Mouse (Mus musculus): ENCODE results near the gene Homer2.

Homer2 gene

GRCm38 (mm10) chr7:81592686-81593085 is 114.6 kb downstream of the Homer2 start:
- DNase-seq (ENCODE audit: low read depth, low spot score): no peak

DNA sequence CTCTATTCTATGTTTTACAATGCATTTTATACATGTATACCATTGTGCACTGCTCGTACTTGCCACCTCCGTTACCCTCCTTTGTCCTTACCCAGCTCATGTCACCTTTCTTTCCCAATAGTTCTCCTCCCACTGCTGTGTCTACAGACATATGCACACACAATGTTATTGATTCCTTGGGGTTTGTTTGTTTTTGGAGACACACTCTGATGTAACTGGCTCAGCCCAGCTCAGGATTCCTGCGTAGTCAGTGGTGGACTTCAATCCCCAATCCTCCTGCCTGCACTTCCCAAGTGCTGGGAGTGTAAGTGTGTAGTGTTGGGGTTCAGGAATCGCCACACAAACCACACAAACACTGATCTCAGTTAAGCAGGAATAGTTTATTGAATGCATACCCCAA is 120.1 kb downstream of the Homer2 start:
- no peak for DNase-seq (ENCODE audit: low read depth, low spot score)

DNA sequence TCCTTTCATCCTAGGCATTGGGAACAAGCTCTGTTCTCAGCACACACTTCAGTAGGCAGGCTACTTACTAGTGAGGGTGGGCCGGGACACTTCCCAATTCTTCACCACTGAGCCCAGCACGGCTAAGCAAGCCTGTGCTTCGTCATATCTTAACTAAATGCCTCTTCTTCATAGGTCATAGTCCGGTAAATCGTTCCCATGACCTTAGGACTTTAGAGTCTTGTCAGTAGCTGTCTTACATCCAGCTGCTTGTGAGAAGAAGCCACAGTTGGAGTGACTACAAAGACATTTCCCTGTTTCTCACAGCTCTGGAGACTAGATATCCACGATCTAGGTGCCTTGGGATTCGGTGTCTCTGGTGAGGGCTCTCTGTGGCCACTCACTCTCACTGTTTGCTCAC is 122.0 kb downstream of the Homer2 start:
- DNase-seq (ENCODE audit: low read depth, low spot score): no peak

DNA sequence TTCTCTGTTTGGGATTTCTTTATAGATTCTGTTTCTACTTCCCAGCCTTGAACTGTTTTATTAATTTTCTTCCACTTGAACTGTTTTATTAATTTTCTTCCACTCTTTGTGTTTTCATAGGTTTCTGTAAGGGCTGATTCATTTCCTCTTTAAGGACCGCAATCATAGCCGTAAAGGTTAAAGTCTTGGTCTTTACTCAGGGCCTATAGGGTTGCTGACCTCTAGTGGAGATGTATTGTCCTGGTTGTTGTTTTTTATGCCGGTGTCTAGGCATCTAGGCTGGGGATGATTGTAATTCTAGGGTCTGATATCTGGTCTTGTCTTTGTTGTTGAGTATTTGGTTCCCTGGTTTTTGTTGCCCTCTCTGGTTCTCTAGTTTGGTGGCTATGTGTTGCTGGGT is 123.8 kb downstream of the Homer2 start:
- DNase-seq (ENCODE audit: low read depth, low spot score): no peak

DNA sequence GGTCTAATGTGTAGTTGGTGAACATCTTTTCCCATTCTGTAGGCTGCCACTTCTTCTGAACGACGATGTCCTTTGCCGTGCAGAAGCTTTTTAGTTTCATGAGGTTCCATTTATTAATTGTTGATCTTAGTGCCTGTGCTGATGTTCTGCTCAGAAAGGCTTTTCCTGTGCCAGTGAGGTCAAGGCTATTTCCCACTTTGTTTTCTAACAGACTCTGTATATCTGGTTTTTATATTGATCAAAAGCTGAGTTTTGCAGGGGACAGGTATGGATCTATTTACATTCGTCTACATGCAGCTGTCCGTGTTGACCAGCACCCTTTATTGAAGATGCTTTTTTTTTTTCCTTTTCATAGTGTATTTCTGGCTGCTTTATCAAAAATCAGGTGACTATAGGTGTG is 128.0 kb downstream of the Homer2 start:
- DNase-seq (ENCODE audit: low read depth, low spot score): no peak

DNA sequence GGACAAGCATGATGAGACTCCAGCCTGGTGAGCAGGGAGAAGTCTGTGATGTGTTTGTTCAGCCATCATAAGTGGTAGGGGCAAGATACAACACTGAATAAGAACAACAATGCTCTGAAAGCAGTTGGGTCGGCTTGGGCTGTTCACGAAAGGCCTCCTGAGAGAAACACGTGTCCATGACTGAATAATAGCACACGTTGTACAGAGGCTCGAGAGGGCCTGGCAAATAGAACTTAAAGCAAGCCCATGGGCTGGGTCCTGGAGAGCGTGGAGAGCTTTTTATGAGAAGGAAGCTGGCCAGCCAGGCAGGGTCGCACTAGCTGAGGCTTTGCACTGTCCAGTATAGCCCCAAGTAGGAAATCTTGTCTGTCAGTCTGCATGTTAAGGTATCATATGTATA is 128.9 kb downstream of the Homer2 start:
- no peak for DNase-seq (ENCODE audit: low read depth, low spot score)

- no peak for DNase-seq (ENCODE audit: low read depth, low spot score)
Measured at GRCm38 (mm10) chr7:81577872-81578271, 129.5 kb downstream of the Homer2 start.

DNA sequence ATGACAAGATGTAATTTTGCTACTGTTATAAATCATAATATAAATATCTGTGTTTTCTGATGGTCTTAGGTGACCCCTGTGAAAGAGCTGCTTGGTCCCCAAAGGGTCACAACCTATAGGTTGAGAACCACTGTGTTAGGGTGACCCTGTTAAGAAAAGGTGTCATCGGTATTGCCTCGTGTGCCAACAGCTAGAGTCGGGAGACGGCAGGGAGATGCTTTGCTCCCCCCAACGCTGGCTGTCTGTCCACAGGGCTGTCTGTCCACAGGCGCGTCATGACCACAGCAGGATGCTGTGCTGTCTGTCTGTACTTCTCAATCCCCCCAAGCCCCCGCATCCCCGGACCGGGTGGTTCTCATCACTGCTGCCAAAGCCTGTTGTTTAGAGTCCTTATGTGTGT is 131.7 kb downstream of the Homer2 start:
- no peak for DNase-seq (ENCODE audit: low read depth, low spot score)

DNA sequence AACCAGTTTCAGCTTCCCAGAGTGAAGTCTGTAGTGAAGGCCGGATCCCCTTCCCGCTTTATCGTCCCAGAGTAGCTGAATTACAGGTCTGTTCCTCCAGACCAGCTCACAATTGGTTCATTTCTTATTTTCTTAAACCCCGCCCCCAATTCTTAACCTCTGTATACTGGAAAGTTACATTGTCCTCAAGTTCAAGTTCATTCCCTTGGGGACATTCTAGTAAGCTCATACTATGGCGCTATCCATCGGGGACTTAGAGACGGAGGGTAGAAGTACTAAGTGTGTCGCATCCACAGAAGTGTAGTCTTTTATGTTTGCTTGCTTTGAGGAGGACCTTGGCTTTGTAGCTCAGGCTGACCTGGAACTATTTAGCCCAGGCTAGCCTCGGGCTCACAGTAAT is 133.5 kb downstream of the Homer2 start:
- DNase-seq (ENCODE audit: low read depth, low spot score): no peak

- DNase-seq (ENCODE audit: low read depth, low spot score): peak; percentile 81
Measured at GRCm38 (mm10) chr7:81573397-81573796, 133.9 kb downstream of the Homer2 start.

GRCm38 (mm10) chr7:81572610-81573268 is 134.6 kb downstream of the Homer2 start:
- DNase-seq (ENCODE audit: low read depth, low spot score): no peak

- DNase-seq (ENCODE audit: low read depth, low spot score): no peak
Measured at GRCm38 (mm10) chr7:81571941-81572441, 135.3 kb downstream of the Homer2 start.

- DNase-seq (ENCODE audit: low read depth, low spot score): peak; percentile 98
Measured at GRCm38 (mm10) chr7:81571108-81571940, 136.0 kb downstream of the Homer2 start, which contains the start of gene Whamm. Gene Whamm (plus strand): TSS chr7:81571266.

GRCm38 (mm10) chr7:81570752-81571107 is 136.6 kb downstream of the Homer2 start:
- DNase-seq (ENCODE audit: low read depth, low spot score): no peak

GRCm38 (mm10) chr7:81570271-81570670 is 137.1 kb downstream of the Homer2 start:
- no peak for DNase-seq (ENCODE audit: low read depth, low spot score)

- no peak for DNase-seq (ENCODE audit: low read depth, low spot score)
Measured at GRCm38 (mm10) chr7:81569851-81570250, 137.5 kb downstream of the Homer2 start.

DNA sequence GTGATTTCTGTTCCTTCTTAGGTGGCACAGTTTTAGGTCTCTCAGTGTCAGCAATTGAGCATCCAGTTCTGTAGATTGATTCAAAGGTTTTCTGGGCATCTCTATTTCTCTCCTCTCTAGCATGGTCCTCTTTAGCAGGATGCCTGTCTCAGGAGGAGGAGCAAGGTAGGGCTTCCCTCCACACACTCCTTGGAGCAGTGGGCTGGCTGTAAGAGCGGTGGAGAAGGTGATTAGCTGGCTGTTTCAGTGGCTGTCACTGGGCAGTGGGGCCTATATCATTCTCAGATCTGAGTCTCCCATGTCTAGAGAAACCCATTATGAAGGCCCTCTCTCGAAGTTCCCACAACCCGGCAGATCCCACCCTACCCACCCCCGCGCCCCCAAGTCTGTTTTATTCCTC is 139.9 kb downstream of the Homer2 start:
- DNase-seq (ENCODE audit: low read depth, low spot score): no peak

- DNase-seq (ENCODE audit: low read depth, low spot score): no peak
Measured at GRCm38 (mm10) chr7:81566892-81567291, 140.4 kb downstream of the Homer2 start, which contains the start of gene Fsd2. Gene Fsd2 (minus strand): TSS chr7:81566944.

GRCm38 (mm10) chr7:81566332-81566731 is 141.0 kb downstream of the Homer2 start:
- DNase-seq (ENCODE audit: low read depth, low spot score): no peak

DNA sequence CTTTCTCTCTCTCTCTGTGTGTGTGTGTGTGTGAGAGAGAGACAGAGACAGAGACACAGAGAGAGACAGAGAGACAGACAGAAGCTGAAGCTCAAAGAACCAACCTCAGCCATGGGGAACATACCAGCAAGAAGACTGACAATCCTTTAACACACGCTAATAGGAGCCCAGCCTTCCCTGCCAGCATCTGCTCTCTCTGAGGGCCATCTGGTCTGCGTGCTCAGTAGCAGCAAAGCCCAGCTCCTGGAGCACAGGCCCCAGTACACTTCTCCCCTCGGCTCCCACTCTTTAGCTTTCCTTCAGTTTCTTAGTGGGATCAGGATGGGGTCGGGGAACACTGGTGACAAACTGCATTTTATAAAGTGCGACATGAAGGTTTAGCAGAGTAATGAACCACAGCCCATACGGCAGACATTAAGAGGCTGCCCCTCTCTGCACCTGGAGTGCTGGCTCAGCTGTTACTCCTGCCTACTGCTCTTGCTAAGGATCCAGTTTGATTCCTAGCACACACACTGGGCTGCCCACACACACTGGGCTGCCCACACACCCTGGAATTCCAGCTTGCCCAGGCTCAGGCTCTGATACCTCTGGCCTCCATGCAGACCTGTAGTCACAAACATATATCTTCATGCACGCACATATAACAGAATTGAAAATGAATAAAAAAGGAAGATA is 141.8 kb downstream of the Homer2 start:
- peak; percentile 73 for DNase-seq (ENCODE audit: low read depth, low spot score)

DNA sequence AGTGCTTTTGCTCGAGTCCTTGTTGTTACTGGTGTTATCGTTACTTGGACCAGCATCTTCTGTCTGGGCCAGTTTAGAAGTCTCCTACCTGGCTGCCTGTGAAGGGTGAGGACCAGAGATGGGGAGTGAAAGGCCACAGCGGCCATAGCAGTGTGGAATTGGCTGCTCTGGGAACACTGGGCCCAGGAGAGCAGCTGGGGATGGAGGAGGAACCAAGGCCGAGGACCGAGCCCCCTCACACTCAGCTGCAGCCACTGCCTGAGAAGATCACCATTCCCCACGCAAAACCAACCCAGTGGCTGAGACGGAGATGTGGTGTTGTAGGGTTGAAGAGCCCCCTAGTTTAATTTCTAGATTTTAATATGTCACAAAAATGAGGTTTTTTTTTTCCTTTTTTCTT is 142.6 kb downstream of the Homer2 start:
- no peak for DNase-seq (ENCODE audit: low read depth, low spot score)

DNA sequence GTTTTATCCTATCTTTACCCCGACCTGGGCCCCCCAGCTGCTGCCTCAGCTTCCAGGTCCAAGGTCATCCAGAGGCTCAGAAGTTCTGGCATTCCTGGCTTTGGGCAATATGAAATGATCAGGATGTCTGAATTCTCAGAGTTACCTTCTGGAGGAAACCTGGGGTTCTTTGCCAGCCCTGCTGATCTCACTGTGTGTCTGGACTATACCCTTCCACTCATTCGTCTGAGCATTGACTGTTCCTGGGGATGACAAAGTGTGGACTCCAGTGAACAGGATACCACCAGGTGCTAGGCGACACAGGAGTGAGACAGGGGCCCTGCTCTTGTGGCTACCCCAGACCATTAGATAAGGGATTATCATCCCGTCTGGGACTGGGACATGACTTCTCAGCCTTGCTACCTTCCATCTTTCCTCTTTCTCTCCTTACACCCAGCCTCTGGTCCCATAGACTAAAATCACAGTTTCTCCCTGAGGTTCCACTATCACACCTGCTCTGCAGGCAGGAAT is 143.8 kb downstream of the Homer2 start:
- DNase-seq (ENCODE audit: low read depth, low spot score): no peak
